Mouse (Mus musculus): ENCODE results near the gene Unc79.

Unc79 gene

GRCm38 (mm10) chr12:102948778-102949394, at the start of gene Unc79:
Gene Unc79 (plus strand): TSS chr12:102948859.
- DNase-seq (ENCODE audit: low read depth, low spot score): peak; percentile 69

GRCm38 (mm10) chr12:102899091-102899490, 49.6 kb upstream of the Unc79 start, which contains the start of gene Cox8c:
Gene Cox8c (plus strand): TSS chr12:102899316.
- DNase-seq (ENCODE audit: low read depth, low spot score): peak; percentile 52

GRCm38 (mm10) chr12:102908191-102908590, 40.5 kb upstream of the Unc79 start:
- no peak for DNase-seq (ENCODE audit: low read depth, low spot score)

GRCm38 (mm10) chr12:102916073-102916472, 32.6 kb upstream of the Unc79 start:
- no peak for DNase-seq (ENCODE audit: low read depth, low spot score)

GRCm38 (mm10) chr12:102929764-102930163, 18.9 kb upstream of the Unc79 start:
- DNase-seq (ENCODE audit: low read depth, low spot score): no peak

- DNase-seq (ENCODE audit: low read depth, low spot score): peak; percentile 75
Observed at GRCm38 (mm10) chr12:102930335-102930734, 18.3 kb upstream of the Unc79 start.

- DNase-seq (ENCODE audit: low read depth, low spot score): no peak
Observed at GRCm38 (mm10) chr12:102930789-102931188, 17.9 kb upstream of the Unc79 start.

GRCm38 (mm10) chr12:102935892-102936291, 12.8 kb upstream of the Unc79 start:
- peak; percentile 17 for DNase-seq (ENCODE audit: low read depth, low spot score)

- DNase-seq (ENCODE audit: low read depth, low spot score): no peak
Observed at GRCm38 (mm10) chr12:102945571-102945970, 3.1 kb upstream of the Unc79 start.

GRCm38 (mm10) chr12:102947826-102948225, 833 bp upstream of the Unc79 start:
- DNase-seq (ENCODE audit: low read depth, low spot score): peak; percentile 37

GRCm38 (mm10) chr12:102949395-102950208, 943 bp downstream of the Unc79 start:
- peak; percentile 65 for DNase-seq (ENCODE audit: low read depth, low spot score)

- DNase-seq (ENCODE audit: low read depth, low spot score): peak; percentile 28
Observed at GRCm38 (mm10) chr12:102960051-102960775, 11.6 kb downstream of the Unc79 start.

- DNase-seq (ENCODE audit: low read depth, low spot score): peak; percentile 7
Observed at GRCm38 (mm10) chr12:102961066-102961465, 12.4 kb downstream of the Unc79 start.

- DNase-seq (ENCODE audit: low read depth, low spot score): no peak
Observed at GRCm38 (mm10) chr12:102964486-102964885, 15.8 kb downstream of the Unc79 start.

GRCm38 (mm10) chr12:102980584-102980983, 31.9 kb downstream of the Unc79 start:
- DNase-seq (ENCODE audit: low read depth, low spot score): no peak

- no peak for DNase-seq (ENCODE audit: low read depth, low spot score)
Observed at GRCm38 (mm10) chr12:102981543-102981942, 32.9 kb downstream of the Unc79 start.

GRCm38 (mm10) chr12:102985401-102985800, 36.7 kb downstream of the Unc79 start:
- DNase-seq (ENCODE audit: low read depth, low spot score): no peak

- no peak for DNase-seq (ENCODE audit: low read depth, low spot score)
Observed at GRCm38 (mm10) chr12:102987736-102988135, 39.1 kb downstream of the Unc79 start.

GRCm38 (mm10) chr12:103008491-103008890, 59.8 kb downstream of the Unc79 start:
- no peak for DNase-seq (ENCODE audit: low read depth, low spot score)

GRCm38 (mm10) chr12:103018161-103018560, 69.5 kb downstream of the Unc79 start:
- no peak for DNase-seq (ENCODE audit: low read depth, low spot score)

GRCm38 (mm10) chr12:103036692-103037091, 88.0 kb downstream of the Unc79 start:
- DNase-seq (ENCODE audit: low read depth, low spot score): no peak

GRCm38 (mm10) chr12:103039332-103039731, 90.7 kb downstream of the Unc79 start:
- DNase-seq (ENCODE audit: low read depth, low spot score): no peak
